Mouse (Mus musculus): ENCODE measurements at regions not wholly inside any gene's neighbourhood (a gene's known extent, or its start where the extent isn't known, plus 50 kb on each side); places are given as distances from the start of the nearest gene placed in this dataset.

DNA sequence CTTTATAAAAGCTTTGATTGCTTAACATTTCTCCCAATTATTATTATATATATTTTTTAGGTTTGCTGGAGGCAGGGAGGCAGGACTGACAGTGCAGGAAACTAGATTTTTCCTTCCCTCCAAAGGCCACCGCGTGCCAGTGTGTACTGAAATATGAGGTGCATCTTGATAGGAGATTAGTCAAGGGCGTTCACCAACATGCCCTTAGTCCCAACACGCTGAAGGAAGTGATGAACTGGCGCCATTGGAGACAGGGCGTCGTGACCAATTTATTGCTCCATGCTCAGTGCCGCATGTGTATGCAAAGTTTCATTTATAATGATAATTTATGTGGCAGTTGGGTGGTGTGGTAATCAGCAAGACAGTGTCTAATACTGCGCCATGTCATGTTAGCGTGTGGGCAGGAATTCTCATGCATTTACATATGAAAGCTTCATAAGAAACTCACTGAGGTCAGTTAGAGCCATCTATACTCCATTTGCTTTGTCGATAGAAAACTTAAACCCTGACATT lies 66.2 kb downstream of the Isl1 start:
- DNase-seq (ENCODE audit: low spot score) = no peak

GRCm38 (mm10) chr13:116215101-116215500 lies 94.4 kb downstream of the Isl1 start:
- DNase-seq (ENCODE audit: low spot score) = no peak

GRCm38 (mm10) chr13:116213843-116214829 lies 95.4 kb downstream of the Isl1 start:
- no peak for DNase-seq (ENCODE audit: low spot score)

DNA sequence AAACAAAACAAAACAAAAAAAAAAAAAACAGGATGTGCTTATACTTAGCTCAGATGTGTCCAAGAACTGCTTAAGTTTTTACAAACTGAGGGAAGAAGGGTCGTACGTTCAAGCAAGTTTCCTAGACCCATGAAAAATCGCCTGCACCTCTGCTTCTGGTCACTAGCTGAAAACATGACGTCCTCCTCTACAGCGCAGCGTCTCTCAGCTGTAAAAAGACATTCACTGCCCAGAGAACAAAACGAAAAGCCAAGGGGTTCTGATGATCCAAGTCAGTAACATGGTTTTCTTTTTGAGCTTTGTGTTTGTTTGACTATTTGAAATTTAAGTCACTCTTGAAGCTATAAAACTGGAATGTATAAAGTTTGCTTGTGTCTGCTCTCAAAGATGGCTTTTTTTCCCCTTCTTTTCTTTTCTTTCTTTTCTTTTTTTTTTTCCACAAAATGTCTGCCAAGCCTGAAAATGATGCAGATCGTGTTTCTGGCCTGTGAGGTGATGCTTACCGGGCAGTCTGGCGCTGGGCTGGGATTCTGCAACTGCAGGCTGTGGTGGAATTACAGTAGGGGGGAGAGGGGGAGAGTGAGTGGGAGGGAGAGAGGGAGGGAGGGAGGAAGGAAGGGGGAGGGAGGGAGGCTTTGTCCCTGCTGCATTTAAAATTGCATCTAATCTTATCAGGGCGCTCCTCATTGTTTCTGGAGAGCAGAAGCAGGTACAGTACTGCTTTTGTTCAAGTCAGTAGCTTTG lies 108.1 kb downstream of the Isl1 start:
- DNase-seq (ENCODE audit: low spot score) = no peak

DNA sequence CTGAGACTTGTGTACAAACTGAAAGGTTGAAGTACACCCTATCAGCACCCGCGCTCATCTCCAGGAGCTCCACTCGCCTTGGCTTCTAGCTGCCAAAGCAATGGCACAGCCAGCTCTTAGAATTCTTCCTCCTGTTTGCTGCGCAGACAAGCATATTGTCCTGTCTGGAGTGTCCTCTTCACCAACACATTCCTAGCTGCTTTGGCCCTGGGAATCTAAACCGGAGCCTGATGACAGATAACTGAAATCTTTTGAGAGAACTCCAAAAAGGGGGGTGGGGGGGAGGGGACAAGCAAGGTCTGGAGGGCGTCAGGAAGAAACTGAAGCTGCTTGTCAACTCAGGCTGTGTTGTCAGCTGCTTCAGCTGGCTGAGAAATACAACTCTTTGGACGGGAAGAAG lies 122.4 kb downstream of the Isl1 start:
- no peak for DNase-seq (ENCODE audit: low spot score)

- no peak for DNase-seq (ENCODE audit: low spot score)
Observed at GRCm38 (mm10) chr13:116177781-116178180, 131.7 kb downstream of the Isl1 start.

DNA sequence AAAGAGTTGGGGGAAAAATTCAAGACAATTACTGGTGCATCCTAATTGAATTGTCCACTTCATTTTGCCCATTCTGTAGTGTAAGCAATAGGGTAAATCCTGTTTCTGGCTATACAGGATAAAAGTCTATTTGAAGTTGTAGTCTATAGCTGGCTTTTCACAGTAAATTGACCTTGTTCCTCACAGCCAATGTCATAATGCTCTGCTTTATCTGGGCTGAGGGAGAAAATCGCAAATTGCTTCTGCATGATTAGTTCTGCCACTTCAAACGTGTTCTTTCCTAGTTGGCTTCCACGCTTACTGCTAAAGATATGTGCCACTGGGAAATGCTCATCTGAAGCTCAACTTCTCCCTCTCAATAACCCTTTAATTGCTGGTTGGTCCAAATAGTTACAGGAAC lies 134.5 kb downstream of the Isl1 start:
- DNase-seq (ENCODE audit: low spot score) = no peak

GRCm38 (mm10) chr13:116173866-116174265 lies 135.6 kb downstream of the Isl1 start:
- DNase-seq (ENCODE audit: low spot score) = peak; percentile 7

DNA sequence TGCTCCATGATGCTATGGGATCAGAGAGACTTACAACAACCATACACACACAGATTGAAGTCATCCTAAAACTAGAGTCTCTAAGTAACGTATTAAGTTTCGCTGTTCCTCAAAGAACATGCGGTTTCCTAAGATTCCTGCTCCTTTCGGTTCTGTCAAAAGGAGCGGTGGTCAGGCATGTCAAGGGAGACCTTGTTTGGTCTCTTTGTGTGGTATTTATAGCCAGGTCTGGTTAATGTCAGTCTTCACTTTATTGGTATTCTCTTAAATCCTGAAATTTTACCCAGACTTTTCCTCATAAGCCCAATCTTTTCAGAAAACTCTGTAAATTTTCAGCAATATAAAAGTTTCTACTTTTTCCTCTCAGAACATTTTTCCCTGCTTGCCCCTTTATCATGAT lies 166.5 kb downstream of the Isl1 start:
- DNase-seq (ENCODE audit: low spot score) = no peak

GRCm38 (mm10) chr13:116118664-116119063 lies 190.8 kb downstream of the Isl1 start:
- DNase-seq (ENCODE audit: low spot score) = no peak

GRCm38 (mm10) chr13:116111032-116111808 lies 198.3 kb downstream of the Isl1 start:
- no peak for DNase-seq (ENCODE audit: low spot score)

- no peak for DNase-seq (ENCODE audit: low spot score)
Observed at GRCm38 (mm10) chr13:116110578-116110977, 198.9 kb downstream of the Isl1 start.

GRCm38 (mm10) chr13:116087541-116088308 lies 221.8 kb downstream of the Isl1 start:
- no peak for DNase-seq (ENCODE audit: low spot score)

- no peak for DNase-seq (ENCODE audit: low spot score)
Observed at GRCm38 (mm10) chr13:116087140-116087539, 222.3 kb downstream of the Isl1 start.

GRCm38 (mm10) chr13:116056976-116057647 lies 252.4 kb downstream of the Isl1 start:
- DNase-seq (ENCODE audit: low spot score) = no peak

DNA sequence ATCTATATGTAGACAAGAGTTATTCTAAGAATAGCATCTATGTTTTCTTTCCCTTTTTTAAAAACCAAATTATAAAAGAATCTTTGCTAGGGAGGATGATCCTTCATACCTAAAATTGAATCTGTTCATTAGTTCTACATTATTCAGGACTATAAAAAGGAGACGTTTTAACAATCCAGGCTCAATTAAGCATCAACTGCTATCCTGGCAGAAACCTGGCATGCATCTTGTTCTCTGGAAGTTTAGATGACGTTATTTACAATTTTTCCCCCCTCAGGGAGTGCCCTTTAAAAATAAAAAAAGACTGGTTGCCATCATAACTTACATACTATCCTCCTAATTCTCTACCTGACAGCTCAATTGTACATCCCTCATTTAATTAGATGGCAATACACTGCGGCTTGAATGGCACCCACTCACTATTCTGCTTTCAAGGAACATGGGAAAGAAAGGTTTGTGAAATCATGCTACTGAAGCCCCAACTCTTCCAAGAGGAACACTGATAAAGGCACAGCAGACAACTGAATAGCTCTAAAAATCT lies 253.3 kb downstream of the Isl1 start:
- no peak for DNase-seq (ENCODE audit: low spot score)

DNA sequence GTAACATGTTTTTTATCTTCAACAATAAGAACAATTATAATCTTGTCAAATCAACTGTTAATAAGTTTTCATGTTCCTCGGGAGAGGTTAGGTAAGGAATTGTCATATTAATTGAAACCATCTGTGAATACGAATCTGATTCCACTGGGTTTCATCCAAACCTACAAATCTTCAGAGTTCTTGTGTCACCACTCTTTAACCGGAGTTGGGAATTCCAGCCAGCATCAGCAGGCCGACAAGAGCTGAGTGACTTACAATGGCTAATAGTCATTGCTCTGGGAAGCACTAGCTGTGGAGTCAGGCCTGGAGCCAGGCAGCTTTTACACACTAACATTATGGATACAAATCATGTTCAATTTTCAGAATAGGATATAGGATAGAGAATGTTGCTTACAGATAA lies 273.3 kb downstream of the Isl1 start:
- DNase-seq (ENCODE audit: low spot score) = no peak

DNA sequence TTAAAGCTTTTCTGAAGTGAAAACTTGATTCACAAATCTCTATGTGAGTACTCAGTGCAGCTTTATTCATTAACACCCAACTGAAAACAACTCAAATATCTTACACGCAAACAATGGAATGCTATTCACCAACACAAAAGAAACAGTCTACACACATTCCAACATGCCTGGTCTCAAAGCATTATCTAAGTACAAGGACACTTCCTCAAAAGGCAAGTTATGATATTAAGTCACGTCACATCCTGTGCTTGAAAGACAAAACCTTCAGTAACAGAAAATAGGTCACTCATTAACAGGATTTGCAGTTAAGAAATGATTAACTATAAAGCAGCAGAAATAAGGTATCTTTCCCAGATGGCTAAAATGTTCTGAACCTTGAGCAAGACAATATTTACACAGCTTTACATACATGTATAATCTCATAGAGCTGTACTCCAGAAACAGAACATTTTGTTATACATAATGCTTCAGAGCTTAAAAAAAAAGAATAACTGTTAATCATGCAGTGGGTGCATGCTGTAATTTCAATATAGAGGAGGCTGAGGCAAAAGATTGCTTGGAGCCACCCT lies 279.3 kb downstream of the Isl1 start:
- no peak for DNase-seq (ENCODE audit: low spot score)

DNA sequence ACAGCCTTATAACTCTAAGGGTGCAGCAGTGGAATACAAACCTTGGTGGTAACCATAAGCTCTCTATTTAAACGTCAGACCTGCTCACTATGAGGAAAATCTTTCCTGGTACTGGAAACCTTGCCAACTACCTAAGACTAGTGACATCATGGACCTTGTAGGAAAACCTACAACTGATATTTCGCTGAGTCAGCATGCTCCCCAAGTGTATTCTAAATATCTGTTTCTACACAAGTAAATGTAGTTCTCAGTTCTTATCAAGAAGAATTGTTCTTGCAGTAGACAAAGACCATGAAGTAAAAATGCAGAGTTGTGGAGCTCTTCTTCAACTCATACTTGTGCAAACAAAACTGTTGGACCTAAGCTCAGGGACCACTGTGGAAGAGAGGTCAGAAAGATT lies 280.9 kb downstream of the Isl1 start:
- DNase-seq (ENCODE audit: low spot score) = no peak

DNA sequence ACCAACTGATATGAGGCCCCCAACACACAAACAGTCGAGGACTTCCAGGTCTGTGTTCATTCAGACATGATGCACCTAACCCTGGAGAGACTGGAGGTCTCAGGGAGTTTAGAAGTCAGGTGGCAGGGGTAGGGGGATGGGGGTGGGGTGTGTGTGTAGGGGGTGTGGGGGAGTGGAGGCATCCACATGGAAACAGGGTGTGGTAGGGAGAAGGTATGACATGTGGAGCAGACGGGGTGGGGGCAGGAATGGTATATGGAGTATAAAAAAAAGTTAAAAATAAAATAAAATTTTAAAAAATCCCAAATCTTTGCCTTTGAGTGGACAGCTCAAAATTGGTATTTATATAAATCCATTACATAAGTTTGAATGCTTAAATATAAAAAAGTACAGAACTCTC lies 282.3 kb downstream of the Isl1 start:
- DNase-seq (ENCODE audit: low spot score) = no peak
